Mouse (Mus musculus): ENCODE data around the gene Ccdc69.

DNA sequence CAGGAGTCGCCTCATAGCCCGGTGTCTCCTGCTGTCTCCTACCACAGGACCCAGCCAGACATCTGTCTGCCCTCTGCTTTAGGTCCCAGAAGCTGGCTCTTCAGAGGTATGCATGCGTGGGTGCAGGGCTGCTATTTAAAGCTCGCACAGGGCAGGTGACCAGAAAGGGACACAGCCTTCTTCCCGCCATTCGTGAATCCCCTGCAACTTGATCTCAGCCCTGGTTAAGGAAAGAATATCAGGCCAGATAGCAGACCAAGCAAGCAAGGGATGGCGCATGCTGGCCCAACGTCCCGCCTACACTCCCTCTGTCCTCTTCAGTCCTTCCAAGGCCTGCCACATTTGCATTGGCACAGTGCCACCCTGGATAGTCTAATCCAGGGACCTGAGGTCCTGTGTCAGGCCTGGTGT is 62.1 kb downstream of the Ccdc69 start:
- no peak for TF ChIP-seq CTCF (IDR thresholded peaks at IDR 0.05; ENCODE audit: borderline replicate concordance, insufficient read depth, low read length)
- TF ChIP-seq POLR2A (IDR thresholded peaks at IDR 0.05; ENCODE audit: low read depth, low read length), result no peak

All from embryonic fibroblast, embryonic 13.5 days (primary cell).